Mouse (Mus musculus) neutrophil, adult 59 days (primary cell): ENCODE measurements around the gene Tmem126b. TPM values are rescaled to one million over a fixed set of nuclear protein-coding genes. Genes with fewer than 3 reads are reported as not detected.

Experiments used
- total RNA-seq, 2 experiments: library from RNA; stranded (reverse); gene quantifications; 1 replicate in 1 of 2; 2 replicates in 1 of 2; pipeline ENCODE4 v1.2.4; 2023

Tmem126b gene
- total RNA-seq, result 1 to 10 TPM; 4.2 to 5.2 TPM

DNA sequence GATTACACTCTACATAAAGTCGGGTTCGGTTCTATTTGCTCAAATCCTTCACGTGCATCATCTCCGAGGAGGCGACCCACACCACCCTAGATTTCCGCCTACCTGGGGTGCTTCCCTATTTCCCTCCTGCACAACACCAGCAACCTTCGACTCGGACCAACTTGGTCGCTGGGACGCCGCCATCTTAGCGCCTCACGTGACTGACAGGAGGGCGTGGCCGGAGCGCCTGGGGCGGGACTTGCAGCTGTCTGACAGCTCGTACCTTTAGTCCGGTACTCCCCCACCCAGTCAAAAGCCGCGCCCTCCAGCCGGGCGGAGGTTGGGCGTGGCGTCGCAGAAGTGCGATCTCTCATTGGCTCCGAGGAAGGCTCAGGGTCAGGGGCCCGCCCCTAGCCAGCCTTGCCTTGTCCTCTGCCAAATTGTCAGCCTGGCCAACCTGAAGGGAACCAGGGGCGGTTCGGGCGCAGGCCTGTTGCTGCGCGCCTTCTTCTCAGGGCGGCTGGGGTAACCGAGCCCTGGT lies at the start of gene Tmem126b:
TSS of gene Tmem126b (minus strand) at position 209 of the 520 bp plus-strand sequence.

DNA sequence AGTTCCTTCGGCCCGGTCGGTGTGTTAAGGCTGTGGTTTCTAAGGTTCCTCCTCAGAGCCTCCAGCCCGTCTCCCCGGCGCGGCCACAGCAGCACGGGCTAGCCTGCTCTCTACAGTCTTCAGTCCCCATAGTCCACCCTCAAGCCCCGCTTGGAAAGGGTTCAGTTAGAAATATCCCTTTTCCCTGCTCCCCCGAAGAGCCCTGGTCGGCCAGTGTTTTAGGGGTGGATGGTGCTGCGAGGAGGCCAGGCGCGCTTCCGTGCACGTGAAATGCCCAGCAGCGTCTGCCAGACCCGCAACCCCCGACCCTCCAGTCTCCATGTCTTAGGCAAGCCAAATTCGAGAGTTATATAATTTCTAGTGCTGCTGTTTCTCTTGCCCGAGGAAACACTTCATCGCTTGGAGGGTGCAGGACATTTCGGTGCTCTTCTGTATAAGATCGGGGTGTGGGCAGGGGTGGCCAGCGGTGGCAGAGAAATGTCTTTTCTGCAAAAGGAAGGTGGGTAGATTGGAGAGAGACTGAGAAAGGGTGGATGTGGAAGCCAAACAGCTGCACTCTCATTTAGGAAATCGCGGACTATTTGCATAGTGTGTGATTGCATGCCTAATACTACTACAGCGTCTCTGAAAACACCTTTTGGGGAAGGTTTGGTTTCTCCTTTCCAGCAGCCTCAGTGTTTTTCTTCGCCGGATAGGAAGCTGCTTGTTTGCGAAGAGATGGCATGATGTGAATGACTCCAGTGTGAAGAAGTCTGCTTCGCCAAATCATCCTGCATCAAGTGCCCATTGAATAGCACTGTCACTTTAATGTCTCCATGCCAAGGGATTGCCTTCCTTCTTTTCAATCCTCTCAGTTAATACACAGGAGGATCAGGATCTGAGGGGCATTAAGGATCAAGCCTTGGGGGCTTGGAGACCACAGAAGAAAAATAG lies 778 bp upstream of the Tmem126b start, which contains the start of gene Dlg2:
TSS of gene Dlg2 (plus strand) at position 360 of the 933 bp plus-strand sequence.

DNA sequence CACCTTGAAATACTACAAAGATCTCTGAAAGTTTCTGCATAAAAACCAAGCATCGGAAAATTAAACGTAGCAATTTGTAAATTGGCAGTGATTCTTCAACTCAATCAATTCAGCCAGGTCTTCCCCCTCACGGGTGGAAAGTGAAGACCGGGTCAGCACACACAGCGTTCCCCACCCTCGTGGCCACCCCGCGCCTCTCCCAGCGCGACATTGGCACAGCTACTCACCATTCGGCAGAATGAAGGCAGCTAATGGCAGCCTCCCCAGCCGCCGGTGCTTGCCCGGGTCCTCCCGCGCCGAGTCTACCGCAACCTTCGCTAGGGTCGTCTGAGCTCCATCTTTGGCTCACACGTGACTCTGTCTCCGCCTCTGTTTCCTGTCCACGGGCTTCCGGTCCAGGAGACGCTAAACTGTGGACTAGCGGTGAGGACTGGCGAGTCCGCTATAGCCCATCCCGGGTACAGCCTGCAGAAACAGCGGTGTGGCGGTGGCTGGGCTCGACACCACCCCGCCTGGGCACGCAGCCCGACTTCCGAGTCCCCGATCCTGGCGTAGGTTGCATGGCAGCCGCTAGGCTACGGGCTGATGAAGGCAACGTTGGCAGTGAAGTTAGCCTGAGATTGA lies 18.8 kb downstream of the Tmem126b start, which contains the start of gene Tmem126a:
TSS of gene Tmem126a (minus strand) at position 385 of the 624 bp plus-strand sequence.

DNA sequence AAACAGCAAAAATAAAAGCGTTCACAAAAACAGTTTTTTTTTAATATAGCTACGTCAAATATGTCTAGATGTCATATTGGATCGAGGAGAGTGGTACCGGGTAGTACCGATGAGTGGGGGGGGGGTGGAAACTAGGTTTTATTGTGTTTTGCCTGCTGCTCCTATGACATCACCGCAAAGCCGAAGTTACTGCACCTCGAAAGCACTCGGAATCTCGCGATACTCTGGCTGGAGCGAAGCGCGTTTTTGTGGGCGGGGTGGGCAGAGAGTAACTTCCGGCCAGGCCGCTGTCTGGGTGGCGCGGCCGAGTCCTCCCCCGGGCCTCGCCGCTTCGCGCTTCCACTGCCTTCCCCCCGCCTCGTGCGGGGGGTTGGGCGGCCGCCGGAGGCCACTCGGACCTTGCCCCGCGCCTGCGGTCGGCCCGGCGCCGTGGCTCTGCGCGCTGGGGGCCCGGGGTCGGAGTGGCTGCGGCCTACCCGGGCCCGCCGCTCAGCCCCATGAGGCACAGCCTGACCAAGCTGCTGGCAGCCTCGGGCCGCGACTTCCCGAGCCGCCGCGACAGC lies 33.2 kb downstream of the Tmem126b start, which contains the start of gene Crebzf:
TSS of gene Crebzf (plus strand) at position 212 of the 563 bp plus-strand sequence.

DNA sequence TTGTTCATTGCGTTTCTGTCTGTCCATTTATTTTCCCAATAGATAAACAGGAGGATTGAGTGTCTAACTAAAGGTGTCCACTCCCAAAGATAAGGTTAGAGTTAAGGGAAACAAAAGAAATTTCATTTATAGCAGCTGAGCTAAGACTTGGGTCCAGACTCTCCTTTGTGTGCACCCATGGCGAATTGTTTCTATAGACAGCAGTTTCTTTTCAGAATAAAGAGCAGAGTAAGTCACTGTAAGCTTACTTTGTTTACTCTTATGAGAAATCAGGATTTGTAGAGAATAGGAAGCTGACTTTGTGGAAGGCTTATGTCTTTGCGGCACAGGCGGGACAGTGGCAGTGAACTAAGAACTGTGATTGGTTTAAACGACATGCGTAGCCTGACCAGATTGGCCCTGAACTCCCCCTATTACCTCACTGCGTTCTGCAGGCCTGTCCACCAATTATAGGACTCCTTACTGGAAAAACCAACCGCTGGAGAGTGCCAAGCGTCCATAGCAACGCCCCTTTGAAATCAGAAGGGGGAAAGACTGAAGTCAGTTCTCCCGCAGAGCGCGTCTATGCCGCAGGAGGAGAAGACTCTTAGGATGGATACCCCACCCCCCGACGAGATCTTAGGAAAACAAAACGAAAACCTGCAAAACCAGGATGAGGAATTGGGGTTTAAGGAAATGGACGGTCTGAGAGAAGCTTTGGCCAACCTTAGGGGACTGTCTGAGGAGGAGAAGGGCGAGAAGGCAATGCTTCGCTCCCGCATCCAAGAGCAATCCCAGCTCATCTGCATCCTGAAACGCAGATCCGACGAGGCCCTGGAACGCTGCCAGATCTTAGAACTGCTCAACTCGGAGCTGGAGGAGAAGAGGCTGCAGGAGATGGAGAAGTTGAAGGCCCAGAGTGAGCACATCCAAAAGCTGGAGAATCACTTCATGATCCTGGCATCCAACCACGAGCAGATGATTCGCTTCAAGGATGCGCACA lies 49.5 kb downstream of the Tmem126b start, which contains the start of gene Ccdc89:
TSS of gene Ccdc89 (plus strand) at position 558 of the 982 bp plus-strand sequence.

Other genes with a start within 250 kb of the Tmem126b start
- gene Ccdc83, start 210.2 kb downstream of the Tmem126b start, total RNA-seq, result not detected
- under 1 TPM; 0.51 to 0.62 TPM for gene Sytl2, start 173.7 kb downstream of the Tmem126b start, total RNA-seq
- not detected for gene Ccdc89, start 49.4 kb downstream of the Tmem126b start, total RNA-seq
- gene Crebzf, start 33.3 kb downstream of the Tmem126b start, total RNA-seq, result 10 to 100 TPM; 39.2 to 41.5 TPM
- 10 to 100 TPM; 12.1 to 19.7 TPM for gene Tmem126a, start 18.8 kb downstream of the Tmem126b start, total RNA-seq
- gene Dlg2, start 671 bp upstream of the Tmem126b start, total RNA-seq, result 1 to 10 TPM; 1.3 to 1.5 TPM